Mouse (Mus musculus) neural tube, postnatal 0 days (tissue): ENCODE results near the gene Nacc1. TPM values are rescaled to one million over a fixed set of nuclear protein-coding genes. Genes with fewer than 3 reads are reported as not detected.

Experiments used
- polyA plus RNA-seq: library from polyadenylated mRNA; unstranded; fragments of >200 nt; fragmentation: Nextera tagmentation; extraction: Ambion mirVana; gene quantifications from 2 replicates; pipeline ENCODE4 v1.2.1, GENCODE M21; 2015

The Nacc1 gene
- 11.8 and 14.3 TPM in 2 replicates for polyA plus RNA-seq

GRCm38 (mm10) chr8:84687705-84688100 lies at the start of gene Nacc1:
TSS of gene Nacc1 (minus strand) at chr8:84687862.

GRCm38 (mm10) chr8:84722850-84723570 lies 35.3 kb upstream of the Nacc1 start, which contains the start of gene G430095P16Rik:
TSS of gene G430095P16Rik (plus strand) at chr8:84723007.

GRCm38 (mm10) chr8:84700941-84701911 lies 13.6 kb upstream of the Nacc1 start, which contains the start of gene Lyl1:
TSS of gene Lyl1 (plus strand) at chr8:84701457.

GRCm38 (mm10) chr8:84686191-84687002 lies 1.3 kb downstream of the Nacc1 start, which contains the start of gene Trmt1:
TSS of gene Trmt1 (plus strand) at chr8:84686307.

GRCm38 (mm10) chr8:84662581-84663065 lies 25.0 kb downstream of the Nacc1 start, which contains the start of gene Ier2:
TSS of gene Ier2 (minus strand) at chr8:84662852.

Other genes starting within 250 kb of the Nacc1 start
- gene Ier2, start 25.0 kb downstream of the Nacc1 start, polyA plus RNA-seq, result 20.6 and 21.8 TPM in 2 replicates
- 66.6 and 67.6 TPM in 2 replicates for gene Trmt1, start 1.6 kb downstream of the Nacc1 start, polyA plus RNA-seq
- 3.7 and 4.8 TPM in 2 replicates for gene Lyl1, start 13.6 kb upstream of the Nacc1 start, polyA plus RNA-seq
- gene G430095P16Rik, start 35.1 kb upstream of the Nacc1 start, polyA plus RNA-seq, result 0.57 and 1.4 TPM in 2 replicates
- 72.8 and 75.0 TPM in 2 replicates for gene Nfix, start 112.5 kb upstream of the Nacc1 start, polyA plus RNA-seq
- 15.3 TPM in 2 replicates for gene Dand5, start 135.0 kb upstream of the Nacc1 start, polyA plus RNA-seq
- gene Gadd45gip1, start 143.7 kb upstream of the Nacc1 start, polyA plus RNA-seq, result 47.5 and 50.9 TPM in 2 replicates
- 96.2 and 103 TPM in 2 replicates for gene Rad23a, start 152.8 kb upstream of the Nacc1 start, polyA plus RNA-seq
- 450 and 531 TPM in 2 replicates for gene Calr, start 159.1 kb upstream of the Nacc1 start, polyA plus RNA-seq
- gene Farsa, start 169.1 kb upstream of the Nacc1 start, polyA plus RNA-seq, result 81.3 and 92.5 TPM in 2 replicates
- gene Syce2, start 184.2 kb upstream of the Nacc1 start, polyA plus RNA-seq, result 57.4 and 59.5 TPM in 2 replicates
- 39.3 and 46.9 TPM in 2 replicates for gene Gcdh, start 206.1 kb upstream of the Nacc1 start, polyA plus RNA-seq
- 0.32 and 0.45 TPM in 2 replicates for gene Klf1, start 214.1 kb upstream of the Nacc1 start, polyA plus RNA-seq
- 8.1 and 8.6 TPM in 2 replicates for gene Dnase2a, start 220.7 kb upstream of the Nacc1 start, polyA plus RNA-seq
- 66.1 and 78.5 TPM in 2 replicates for gene Mast1, start 249.5 kb upstream of the Nacc1 start, polyA plus RNA-seq